Comparison of ENCODE assay signal across 8 mouse cellular contexts in the genomic region with DNA sequence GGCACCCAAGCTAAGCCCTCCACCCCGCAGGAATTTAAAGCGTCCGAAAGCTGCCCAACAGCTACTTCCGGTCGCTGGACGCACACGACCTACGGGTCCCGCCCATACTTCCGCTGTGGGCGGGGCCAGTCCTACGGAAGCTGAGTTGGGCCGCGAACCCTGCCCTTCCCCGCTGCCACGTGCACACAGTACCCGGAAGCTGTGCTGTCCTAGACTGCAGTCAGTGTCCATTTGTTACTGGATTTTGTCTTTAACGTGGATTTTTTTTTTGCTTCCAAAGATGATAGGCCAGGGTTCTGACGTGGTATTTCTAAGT. TPM values are rescaled to one million over a fixed set of nuclear protein-coding genes. Genes with fewer than 3 reads are reported as not detected.
DNase-seq lines count a peak whose midpoint lies in the region; ATAC-seq lines count a peak whose summit lies in the region.

A gene (minus strand): TSS at position 79 of the 316 bp plus-strand sequence.

- no peaks in the 10 kb centered on the region for H3K9me3 ChIP-seq in hindbrain, embryonic 15.5 days

- peak within 1 kb of the TSS; percentile 95 for H3K9ac ChIP-seq in hindbrain, embryonic 15.5 days

- ATAC-seq in hindbrain, embryonic 15.5 days (ENCODE audit: low FRiP score, low read depth) = peak; percentile 99

- H3K4me1 ChIP-seq in hindbrain, embryonic 15.5 days (replicated peaks) = peaks cover 23% of the 10 kb centered on the region

- no peaks in the 10 kb centered on the region for H3K27me3 ChIP-seq in hindbrain, embryonic 15.5 days

- H3K36me3 ChIP-seq in hindbrain, embryonic 15.5 days = peaks cover 17% of the 10 kb centered on the region

- H3K4me3 ChIP-seq in hindbrain, embryonic 15.5 days = peak within 1 kb of the TSS; percentile 95

- H3K4me2 ChIP-seq in hindbrain, embryonic 15.5 days = peak within 1 kb of the TSS; percentile 91

- peak within 1 kb of the TSS; percentile 90 for H3K27ac ChIP-seq in hindbrain, embryonic 15.5 days (replicated peaks)

- peak; percentile 97 for DNase-seq in R1 (ENCODE audit: low read depth, low spot score)
- DNase-seq in cerebellum, postnatal 25 days = peak; percentile 94 to 97
- peak; percentile 91 to 96 for DNase-seq in frontal cortex, postnatal 36 days (ENCODE audit: low spot score in 2 of 2)
- peak; percentile 86 for DNase-seq in left cerebral cortex, adult 11 months (ENCODE audit: low spot score)
- DNase-seq in lung, postnatal 4 days = peak; percentile 95 to 97
- peak; percentile 90 for DNase-seq in retina, postnatal 7 days (ENCODE audit: low read depth, low spot score)
- DNase-seq in urinary bladder, adult 2 months (ENCODE audit: low spot score) = peak; percentile 82

- under 1% methylated on average over 19 of the region's 19 CpGs for WGBS in hindbrain, embryonic 15.5 days

RNA-seq across cellular contexts. Expression of the gene that starts here (rescaled TPM):
- polyA plus RNA-seq in hindbrain, embryonic 15.5 days (2015; fragmentation: Nextera tagmentation; extraction: Ambion mirVana) = 38.9 and 39.8 TPM in 2 replicates
- polyA plus RNA-seq in urinary bladder, adult 2 months (2012; rRNA removed) = 27.4 and 33.6 TPM in 2 replicates

Comparison
In these comparisons a context has a peak if more than half of its experiments do, and no peak if none do; other contexts are left out.
1. Peak in every context shown above with its lines: DNase-seq, ATAC-seq, H3K4me3 ChIP-seq and H3K27ac ChIP-seq.